Mouse (Mus musculus): ENCODE results near the gene Igf2bp2. TPM values are rescaled to one million over a fixed set of nuclear protein-coding genes. Genes with fewer than 3 reads are reported as not detected.

Gene Igf2bp2
- polyA plus RNA-seq, 1 experiment: 0.63 TPM

GRCm38 (mm10) chr16:22119524-22119923 lies 43.6 kb downstream of the Igf2bp2 start:
- TF ChIP-seq CTCF (IDR thresholded peaks at IDR 0.05; ENCODE audit: control insufficient read depth, insufficient read depth, insufficient replicate concordance, low read depth, low read length) (no peak), POLR2A (IDR thresholded peaks at IDR 0.05; ENCODE audit: control insufficient read depth, low read depth, low read length) (no peak)
- H3K27me3 ChIP-seq (ENCODE audit: control insufficient read depth, insufficient read depth, low read length): no peaks in the 10 kb centered on the region
- H3K4me1 ChIP-seq (ENCODE audit: control insufficient read depth, insufficient read depth, low read length): 0 out of 2 replicates have a peak, but pooled peaks cover 3% of the 10 kb centered on the region
- H3K4me3 ChIP-seq (ENCODE audit: control insufficient read depth, low read depth, low read length): no peak overlapping the region
- H3K27ac ChIP-seq (ENCODE audit: control insufficient read depth, insufficient read depth, low read depth, low read length): no peak overlapping the region
- H3K36me3 ChIP-seq (ENCODE audit: control insufficient read depth, insufficient read depth, low read length): no peaks in the 10 kb centered on the region

DNA sequence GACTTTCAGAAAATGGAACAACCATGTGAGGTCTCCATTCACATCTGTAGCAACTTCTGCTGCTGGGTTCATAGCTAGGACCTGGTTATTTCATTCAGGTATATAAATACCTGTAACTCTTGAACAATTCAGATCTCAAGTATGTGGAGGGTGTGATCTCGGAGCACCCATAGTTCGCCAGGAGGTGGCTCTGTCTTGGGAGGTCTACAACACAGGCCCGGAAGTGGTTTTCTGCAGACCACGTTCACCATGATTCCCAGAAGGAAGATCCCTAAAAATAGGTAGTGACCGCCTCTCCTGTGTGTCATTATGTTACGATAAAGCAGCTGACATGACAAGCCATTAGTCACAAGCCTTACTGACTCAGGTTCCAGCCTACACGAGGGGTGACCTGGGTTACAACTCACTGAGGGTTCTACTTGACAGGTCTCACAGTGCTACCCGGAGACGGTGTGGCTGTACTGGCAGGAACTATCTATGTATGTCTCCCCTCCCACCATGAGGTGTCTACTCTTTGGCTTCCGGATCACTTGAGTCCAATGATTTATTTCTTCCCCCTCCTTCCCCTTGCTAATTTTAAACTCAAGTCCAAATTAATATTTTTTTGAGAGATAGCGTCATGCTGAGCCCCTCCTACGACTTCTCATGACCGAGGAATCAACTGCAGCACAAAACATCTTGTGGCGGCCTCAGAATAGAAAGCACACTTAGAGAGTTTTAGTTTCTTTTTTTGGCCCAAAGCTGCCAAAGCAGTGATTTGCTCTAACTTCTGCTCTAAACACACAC lies 44.2 kb downstream of the Igf2bp2 start:
- no peaks in the 10 kb centered on the region for H3K36me3 ChIP-seq (ENCODE audit: control insufficient read depth, insufficient read depth, low read length)
- no peaks in the 10 kb centered on the region for H3K27me3 ChIP-seq (ENCODE audit: control insufficient read depth, insufficient read depth, low read length)
- H3K27ac ChIP-seq (ENCODE audit: control insufficient read depth, insufficient read depth, low read depth, low read length): no peak overlapping the region
- TF ChIP-seq POLR2A (IDR thresholded peaks at IDR 0.05; ENCODE audit: control insufficient read depth, low read depth, low read length): no peak
- 0 out of 2 replicates have a peak, but pooled peaks cover 3% of the 10 kb centered on the region for H3K4me1 ChIP-seq (ENCODE audit: control insufficient read depth, insufficient read depth, low read length)
- H3K4me3 ChIP-seq (ENCODE audit: control insufficient read depth, low read depth, low read length): no peak overlapping the region

DNA sequence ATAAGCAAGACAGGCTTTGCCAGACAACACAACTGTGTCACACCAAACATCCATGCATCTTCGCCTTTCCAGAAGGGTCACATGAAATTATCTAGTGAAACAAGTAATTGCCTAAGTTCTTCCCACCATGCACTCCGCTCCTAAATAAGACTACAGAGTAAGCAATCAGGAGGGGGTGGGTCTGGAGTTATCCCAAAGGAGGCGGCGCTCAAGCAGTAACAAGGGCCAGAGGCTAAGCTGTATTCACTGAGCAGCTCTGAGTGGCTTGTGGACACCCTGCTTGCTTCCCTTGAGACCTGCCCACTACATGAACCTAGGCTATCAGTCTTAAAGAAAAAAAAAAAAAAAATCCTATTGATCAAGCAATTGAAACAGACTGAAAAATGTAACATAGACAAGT lies 44.9 kb downstream of the Igf2bp2 start:
- no peak overlapping the region for H3K27ac ChIP-seq (ENCODE audit: control insufficient read depth, insufficient read depth, low read depth, low read length)
- no peak overlapping the region for H3K4me3 ChIP-seq (ENCODE audit: control insufficient read depth, low read depth, low read length)
- no peaks in the 10 kb centered on the region for H3K36me3 ChIP-seq (ENCODE audit: control insufficient read depth, insufficient read depth, low read length)
- TF ChIP-seq CTCF (IDR thresholded peaks at IDR 0.05; ENCODE audit: control insufficient read depth, insufficient read depth, insufficient replicate concordance, low read depth, low read length) (no peak), POLR2A (IDR thresholded peaks at IDR 0.05; ENCODE audit: control insufficient read depth, low read depth, low read length) (no peak)
- no peaks in the 10 kb centered on the region for H3K27me3 ChIP-seq (ENCODE audit: control insufficient read depth, insufficient read depth, low read length)
- H3K4me1 ChIP-seq (ENCODE audit: control insufficient read depth, insufficient read depth, low read length): 0 out of 2 replicates have a peak, but pooled peaks cover 3% of the 10 kb centered on the region

GRCm38 (mm10) chr16:22116748-22117147 lies 46.4 kb downstream of the Igf2bp2 start:
- Histone ChIP-seq H3K4me3 (ENCODE audit: control insufficient read depth, low read depth, low read length) (no peak overlapping the region), H3K27me3 (ENCODE audit: control insufficient read depth, insufficient read depth, low read length) (no peaks in the 10 kb centered on the region), H3K4me1 (ENCODE audit: control insufficient read depth, insufficient read depth, low read length) (0 out of 2 replicates have a peak, but pooled peaks cover 3% of the 10 kb centered on the region), H3K36me3 (ENCODE audit: control insufficient read depth, insufficient read depth, low read length) (no peaks in the 10 kb centered on the region), H3K27ac (ENCODE audit: control insufficient read depth, insufficient read depth, low read depth, low read length) (no peak overlapping the region)
- TF ChIP-seq POLR2A (IDR thresholded peaks at IDR 0.05; ENCODE audit: control insufficient read depth, low read depth, low read length): no peak
- TF ChIP-seq CTCF (IDR thresholded peaks at IDR 0.05; ENCODE audit: control insufficient read depth, insufficient read depth, insufficient replicate concordance, low read depth, low read length): no peak

- H3K27ac ChIP-seq (ENCODE audit: control insufficient read depth, insufficient read depth, low read depth, low read length): no peak overlapping the region
- no peak overlapping the region for H3K4me3 ChIP-seq (ENCODE audit: control insufficient read depth, low read depth, low read length)
- no peaks in the 10 kb centered on the region for H3K36me3 ChIP-seq (ENCODE audit: control insufficient read depth, insufficient read depth, low read length)
- TF ChIP-seq POLR2A (IDR thresholded peaks at IDR 0.05; ENCODE audit: control insufficient read depth, low read depth, low read length): no peak
- no peak for TF ChIP-seq CTCF (IDR thresholded peaks at IDR 0.05; ENCODE audit: control insufficient read depth, insufficient read depth, insufficient replicate concordance, low read depth, low read length)
- H3K4me1 ChIP-seq (ENCODE audit: control insufficient read depth, insufficient read depth, low read length): 0 out of 2 replicates have a peak, but pooled peaks cover 3% of the 10 kb centered on the region
- no peaks in the 10 kb centered on the region for H3K27me3 ChIP-seq (ENCODE audit: control insufficient read depth, insufficient read depth, low read length)
These were observed 47.0 kb downstream of the Igf2bp2 start for GRCm38 (mm10) chr16:22116058-22116457.

GRCm38 (mm10) chr16:22110036-22110435 lies 53.1 kb downstream of the Igf2bp2 start:
- Histone ChIP-seq H3K4me1 (ENCODE audit: control insufficient read depth, insufficient read depth, low read length) (no peaks in the 10 kb centered on the region), H3K4me3 (ENCODE audit: control insufficient read depth, low read depth, low read length) (no peak overlapping the region), H3K36me3 (ENCODE audit: control insufficient read depth, insufficient read depth, low read length) (no peaks in the 10 kb centered on the region), H3K27ac (ENCODE audit: control insufficient read depth, insufficient read depth, low read depth, low read length) (no peak overlapping the region), H3K27me3 (ENCODE audit: control insufficient read depth, insufficient read depth, low read length) (no peaks in the 10 kb centered on the region)
- no peak for TF ChIP-seq CTCF (IDR thresholded peaks at IDR 0.05; ENCODE audit: control insufficient read depth, insufficient read depth, insufficient replicate concordance, low read depth, low read length)
- no peak for TF ChIP-seq POLR2A (IDR thresholded peaks at IDR 0.05; ENCODE audit: control insufficient read depth, low read depth, low read length)

GRCm38 (mm10) chr16:22109159-22109558 lies 53.9 kb downstream of the Igf2bp2 start:
- Histone ChIP-seq H3K27ac (ENCODE audit: control insufficient read depth, insufficient read depth, low read depth, low read length) (no peak overlapping the region), H3K4me3 (ENCODE audit: control insufficient read depth, low read depth, low read length) (no peak overlapping the region), H3K27me3 (ENCODE audit: control insufficient read depth, insufficient read depth, low read length) (no peaks in the 10 kb centered on the region), H3K4me1 (ENCODE audit: control insufficient read depth, insufficient read depth, low read length) (no peaks in the 10 kb centered on the region), H3K36me3 (ENCODE audit: control insufficient read depth, insufficient read depth, low read length) (no peaks in the 10 kb centered on the region)
- no peak for TF ChIP-seq POLR2A (IDR thresholded peaks at IDR 0.05; ENCODE audit: control insufficient read depth, low read depth, low read length)
- no peak for TF ChIP-seq CTCF (IDR thresholded peaks at IDR 0.05; ENCODE audit: control insufficient read depth, insufficient read depth, insufficient replicate concordance, low read depth, low read length)

Data from testis, adult 2 months (tissue).